Mouse (Mus musculus): Measurements from ENCODE around the gene Arhgef28. TPM values are rescaled to one million over a fixed set of nuclear protein-coding genes. Genes with fewer than 3 reads are reported as not detected.

Gene Arhgef28
- polyA plus RNA-seq, 1 experiment: 11.3 TPM

- TF ChIP-seq CTCF (IDR thresholded peaks at IDR 0.05; ENCODE audit: borderline replicate concordance, extremely low read depth, insufficient read depth, insufficient read length) (no peak), POLR2A (IDR thresholded peaks at IDR 0.05; ENCODE audit: borderline replicate concordance, extremely low read depth, insufficient read depth, insufficient read length, poor library complexity, severe bottlenecking) (no peak)
- DNase-seq (ENCODE audit: low read depth): no peak
Observed at GRCm38 (mm10) chr13:97988796-97989195, 217.4 kb downstream of the Arhgef28 start.

DNA sequence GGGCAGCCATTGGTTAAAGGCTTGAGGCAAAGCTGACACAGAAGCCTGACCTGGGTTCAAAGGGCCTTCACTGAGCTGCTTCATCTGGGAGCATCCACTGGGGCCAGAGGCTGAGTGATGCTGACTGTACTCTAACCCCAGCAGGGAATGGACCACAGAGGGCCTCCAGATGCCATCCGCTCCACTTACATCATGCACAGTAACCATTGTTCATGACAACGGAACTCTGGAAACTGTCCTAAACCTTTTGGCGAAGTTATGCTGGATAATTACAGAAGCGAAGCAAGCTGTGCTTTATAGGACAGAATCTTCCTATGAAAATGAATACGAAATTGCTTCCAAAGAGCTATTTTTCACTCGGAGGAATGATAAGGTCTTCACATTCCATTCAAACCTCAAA is 219.5 kb downstream of the Arhgef28 start:
- TF ChIP-seq CTCF (IDR thresholded peaks at IDR 0.05; ENCODE audit: borderline replicate concordance, extremely low read depth, insufficient read depth, insufficient read length): no peak
- no peak for TF ChIP-seq POLR2A (IDR thresholded peaks at IDR 0.05; ENCODE audit: borderline replicate concordance, extremely low read depth, insufficient read depth, insufficient read length, poor library complexity, severe bottlenecking)
- no peak for DNase-seq (ENCODE audit: low read depth)

- no peak for DNase-seq (ENCODE audit: low read depth)
- TF ChIP-seq CTCF (IDR thresholded peaks at IDR 0.05; ENCODE audit: borderline replicate concordance, extremely low read depth, insufficient read depth, insufficient read length): no peak
- TF ChIP-seq POLR2A (IDR thresholded peaks at IDR 0.05; ENCODE audit: borderline replicate concordance, extremely low read depth, insufficient read depth, insufficient read length, poor library complexity, severe bottlenecking): no peak
Observed at GRCm38 (mm10) chr13:97977104-97977503, 229.1 kb downstream of the Arhgef28 start.

DNA sequence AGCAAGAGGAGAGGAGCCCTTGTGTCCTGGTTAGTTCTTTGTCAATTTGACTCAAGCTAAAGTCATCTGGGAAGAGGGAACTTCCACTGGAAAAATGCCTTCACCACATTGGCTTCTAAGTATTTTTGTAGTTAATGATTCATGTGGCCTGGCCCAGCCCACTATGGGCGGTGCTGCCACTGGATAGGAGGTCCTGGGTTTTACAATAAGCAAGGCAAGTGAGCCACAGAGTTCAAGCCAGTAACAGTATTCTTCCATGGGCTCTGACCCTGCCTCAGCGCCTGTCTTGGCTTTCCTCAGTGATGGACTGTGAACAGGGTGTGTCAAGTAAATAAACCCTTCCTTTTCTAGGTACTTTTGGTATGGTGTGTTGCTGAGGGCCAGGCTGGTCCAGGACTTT is 229.6 kb downstream of the Arhgef28 start:
- DNase-seq (ENCODE audit: low read depth): no peak
- no peak for TF ChIP-seq CTCF (IDR thresholded peaks at IDR 0.05; ENCODE audit: borderline replicate concordance, extremely low read depth, insufficient read depth, insufficient read length)
- TF ChIP-seq POLR2A (IDR thresholded peaks at IDR 0.05; ENCODE audit: borderline replicate concordance, extremely low read depth, insufficient read depth, insufficient read length, poor library complexity, severe bottlenecking): no peak

DNA sequence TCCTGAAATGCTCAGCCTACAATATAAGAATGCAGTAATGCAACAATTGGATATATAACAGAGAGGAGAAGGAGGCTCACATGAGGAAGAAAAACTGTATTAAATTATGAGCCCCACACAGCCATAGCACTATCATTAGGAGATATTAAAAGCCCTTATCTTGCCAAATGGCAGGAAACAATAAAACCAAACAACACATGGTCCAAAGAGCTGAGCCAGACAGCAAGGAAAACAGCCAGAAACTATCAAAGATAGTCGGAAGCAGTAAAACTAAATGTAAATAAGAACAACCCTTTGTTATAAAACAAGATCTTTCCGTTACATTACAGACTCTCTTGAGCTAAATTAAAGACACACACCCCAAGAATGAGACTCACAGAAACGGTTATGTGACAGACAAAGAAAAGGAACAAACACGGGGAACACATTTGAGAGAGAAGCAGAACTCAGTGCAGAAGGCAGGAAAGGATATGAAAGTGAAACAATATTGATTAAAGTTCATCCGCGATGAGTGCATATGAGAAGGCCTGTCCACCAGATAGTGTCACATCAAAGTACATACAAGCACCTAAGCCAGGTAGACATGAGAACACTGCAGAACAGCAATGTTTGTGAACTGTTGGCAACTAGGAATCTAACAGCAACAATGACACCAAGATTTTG is 231.6 kb downstream of the Arhgef28 start:
- TF ChIP-seq CTCF (IDR thresholded peaks at IDR 0.05; ENCODE audit: borderline replicate concordance, extremely low read depth, insufficient read depth, insufficient read length) (no peak), POLR2A (IDR thresholded peaks at IDR 0.05; ENCODE audit: borderline replicate concordance, extremely low read depth, insufficient read depth, insufficient read length, poor library complexity, severe bottlenecking) (no peak)
- DNase-seq (ENCODE audit: low read depth): no peak

- no peak for DNase-seq (ENCODE audit: low read depth)
- TF ChIP-seq POLR2A (IDR thresholded peaks at IDR 0.05; ENCODE audit: borderline replicate concordance, extremely low read depth, insufficient read depth, insufficient read length, poor library complexity, severe bottlenecking) (no peak), CTCF (IDR thresholded peaks at IDR 0.05; ENCODE audit: borderline replicate concordance, extremely low read depth, insufficient read depth, insufficient read length) (no peak)
Observed at GRCm38 (mm10) chr13:97973915-97974314, 232.3 kb downstream of the Arhgef28 start.

- DNase-seq (ENCODE audit: low read depth): no peak
- TF ChIP-seq POLR2A (IDR thresholded peaks at IDR 0.05; ENCODE audit: borderline replicate concordance, extremely low read depth, insufficient read depth, insufficient read length, poor library complexity, severe bottlenecking) (no peak), CTCF (IDR thresholded peaks at IDR 0.05; ENCODE audit: borderline replicate concordance, extremely low read depth, insufficient read depth, insufficient read length) (no peak)
Observed at GRCm38 (mm10) chr13:97966077-97966476, 240.2 kb downstream of the Arhgef28 start.

- TF ChIP-seq POLR2A (IDR thresholded peaks at IDR 0.05; ENCODE audit: borderline replicate concordance, extremely low read depth, insufficient read depth, insufficient read length, poor library complexity, severe bottlenecking) (no peak), CTCF (IDR thresholded peaks at IDR 0.05; ENCODE audit: borderline replicate concordance, extremely low read depth, insufficient read depth, insufficient read length) (no peak)
- peak; percentile 26 for DNase-seq (ENCODE audit: low read depth)
Observed at GRCm38 (mm10) chr13:97964892-97965424, 241.3 kb downstream of the Arhgef28 start.

DNA sequence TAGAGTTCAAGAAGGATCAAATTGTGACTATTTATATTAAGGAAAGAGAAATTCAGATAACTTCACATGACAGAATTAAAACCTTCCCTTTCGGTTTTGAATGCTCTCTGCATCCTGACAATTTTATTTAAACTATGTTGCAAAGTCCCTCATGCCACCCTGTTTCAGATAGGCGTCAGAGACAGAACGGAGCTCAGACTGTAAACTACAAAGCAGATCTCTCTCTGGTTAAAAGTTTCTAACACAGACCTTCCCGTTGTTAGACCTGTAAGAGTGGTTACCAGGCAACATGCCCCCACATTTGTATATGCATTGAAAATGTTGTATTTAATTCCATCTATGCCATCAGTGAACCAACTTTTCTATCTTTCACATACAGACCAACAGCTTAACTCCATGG is 246.1 kb downstream of the Arhgef28 start:
- TF ChIP-seq CTCF (IDR thresholded peaks at IDR 0.05; ENCODE audit: borderline replicate concordance, extremely low read depth, insufficient read depth, insufficient read length) (no peak), POLR2A (IDR thresholded peaks at IDR 0.05; ENCODE audit: borderline replicate concordance, extremely low read depth, insufficient read depth, insufficient read length, poor library complexity, severe bottlenecking) (no peak)

GRCm38 (mm10) chr13:97959394-97959888 is 246.8 kb downstream of the Arhgef28 start:
- DNase-seq (ENCODE audit: low read depth): peak; percentile 80
- no peak for TF ChIP-seq POLR2A (IDR thresholded peaks at IDR 0.05; ENCODE audit: borderline replicate concordance, extremely low read depth, insufficient read depth, insufficient read length, poor library complexity, severe bottlenecking)
- no peak for TF ChIP-seq CTCF (IDR thresholded peaks at IDR 0.05; ENCODE audit: borderline replicate concordance, extremely low read depth, insufficient read depth, insufficient read length)

More for the DNA sequence above, 246.1 kb downstream of the Arhgef28 start:
- no peak for DNase-seq (ENCODE audit: low read depth)

GRCm38 (mm10) chr13:97955759-97956158 is 250.5 kb downstream of the Arhgef28 start:
- DNase-seq (ENCODE audit: low read depth): peak; percentile 18
- no peak for TF ChIP-seq POLR2A (IDR thresholded peaks at IDR 0.05; ENCODE audit: borderline replicate concordance, extremely low read depth, insufficient read depth, insufficient read length, poor library complexity, severe bottlenecking)
- no peak for TF ChIP-seq CTCF (IDR thresholded peaks at IDR 0.05; ENCODE audit: borderline replicate concordance, extremely low read depth, insufficient read depth, insufficient read length)
